Mouse (Mus musculus) embryonic fibroblast, embryonic 13.5 days (primary cell): Measurements from ENCODE around the gene Kcnh6. TPM values are rescaled to one million over a fixed set of nuclear protein-coding genes. Genes with fewer than 3 reads are reported as not detected.

Experiments used
- H3K27ac ChIP-seq: 2 replicates; pipeline ENCODE4 v1.5.1; 2012; ENCODE audit warnings: low read length, control low read depth, inconsistent platforms; ENCODE audit not compliant: insufficient read depth
- H3K4me1 ChIP-seq: 2 replicates; pipeline ENCODE4 v1.6.1; 2011; ENCODE audit warnings: low read length; ENCODE audit not compliant: control insufficient read depth, insufficient read depth
- H3K4me3 ChIP-seq: 2 replicates; pipeline ENCODE4 v1.5.1; 2011; ENCODE audit warnings: mild to moderate bottlenecking, control low read depth, low read length; ENCODE audit not compliant: insufficient read depth
- CTCF ChIP-seq: IDR thresholded peaks from 2 replicates; pipeline ENCODE4 v1.5.1; 2011; ENCODE audit warnings: mild to moderate bottlenecking, control low read depth, low read length, moderate library complexity, borderline replicate concordance; ENCODE audit not compliant: insufficient read depth
- POLR2A ChIP-seq: IDR thresholded peaks from 2 replicates; pipeline ENCODE4 v1.6.1; 2011; ENCODE audit warnings: low read depth, mild to moderate bottlenecking, control low read depth, low read length, moderate library complexity
- polyA plus RNA-seq: library from polyadenylated mRNA; stranded (reverse); fragments of >200 nt; gene quantifications from 2 replicates; pipeline ENCODE4 v1.2.4, GENCODE M21; 2011; ENCODE audit warnings: low read depth; ENCODE audit not compliant: missing spikeins, insufficient read length

Gene Kcnh6
- polyA plus RNA-seq, 1 experiment = not detected

- H3K4me1 ChIP-seq = no peaks in the 10 kb centered on the region
- TF ChIP-seq CTCF (no peak), POLR2A (no peak)
- no peak overlapping the region for H3K27ac ChIP-seq
- no peak overlapping the region for H3K4me3 ChIP-seq
These were observed 32.3 kb upstream of the Kcnh6 start for GRCm38 (mm10) chr11:105975636-105976035.

GRCm38 (mm10) chr11:105978232-105978631 lies 29.7 kb upstream of the Kcnh6 start:
- Histone ChIP-seq H3K27ac (no peak overlapping the region), H3K4me3 (no peak overlapping the region), H3K4me1 (no peaks in the 10 kb centered on the region)
- TF ChIP-seq CTCF (no peak), POLR2A (no peak)

GRCm38 (mm10) chr11:105978634-105979033 lies 29.3 kb upstream of the Kcnh6 start:
- H3K4me1 ChIP-seq = no peaks in the 10 kb centered on the region
- TF ChIP-seq POLR2A (no peak), CTCF (no peak)
- no peak overlapping the region for H3K4me3 ChIP-seq
- H3K27ac ChIP-seq = no peak overlapping the region

GRCm38 (mm10) chr11:105984452-105984851 lies 23.5 kb upstream of the Kcnh6 start:
- no peaks in the 10 kb centered on the region for H3K4me1 ChIP-seq
- no peak overlapping the region for H3K4me3 ChIP-seq
- TF ChIP-seq CTCF = no peak
- no peak for TF ChIP-seq POLR2A
- H3K27ac ChIP-seq = no peak overlapping the region

- Histone ChIP-seq H3K27ac (no peak overlapping the region), H3K4me1 (no peaks in the 10 kb centered on the region), H3K4me3 (no peak overlapping the region)
- TF ChIP-seq POLR2A = no peak
- no peak for TF ChIP-seq CTCF
These were observed 20.5 kb upstream of the Kcnh6 start for GRCm38 (mm10) chr11:105987446-105987845.

- Histone ChIP-seq H3K4me1 (no peaks in the 10 kb centered on the region), H3K4me3 (no peak overlapping the region), H3K27ac (no peak overlapping the region)
- TF ChIP-seq CTCF (no peak), POLR2A (no peak)
These were observed 18.5 kb upstream of the Kcnh6 start for GRCm38 (mm10) chr11:105989446-105989845.

- no peak overlapping the region for H3K4me3 ChIP-seq
- H3K4me1 ChIP-seq = no peaks in the 10 kb centered on the region
- no peak for TF ChIP-seq CTCF
- no peak for TF ChIP-seq POLR2A
- no peak overlapping the region for H3K27ac ChIP-seq
These were observed 17.7 kb upstream of the Kcnh6 start for GRCm38 (mm10) chr11:105990231-105990630.

GRCm38 (mm10) chr11:105994375-105994774 lies 13.5 kb upstream of the Kcnh6 start, which contains the start of gene Ace3:
Gene Ace3 (plus strand): TSS chr11:105994675.
- no peak within 1 kb of the TSS for H3K4me3 ChIP-seq
- H3K27ac ChIP-seq = no peak within 1 kb of the TSS
- no peaks in the 10 kb centered on the region for H3K4me1 ChIP-seq
- no peak for TF ChIP-seq POLR2A

- Histone ChIP-seq H3K27ac (no peak overlapping the region), H3K4me3 (no peak overlapping the region), H3K4me1 (no peaks in the 10 kb centered on the region)
- TF ChIP-seq CTCF (no peak), POLR2A (no peak)
These were observed 7.9 kb upstream of the Kcnh6 start for GRCm38 (mm10) chr11:106000062-106000461.

GRCm38 (mm10) chr11:106001718-106002117 lies 6.2 kb upstream of the Kcnh6 start:
- no peak overlapping the region for H3K27ac ChIP-seq
- H3K4me3 ChIP-seq = no peak overlapping the region
- no peaks in the 10 kb centered on the region for H3K4me1 ChIP-seq
- TF ChIP-seq POLR2A (no peak), CTCF (no peak)

GRCm38 (mm10) chr11:106004576-106004975 lies 3.3 kb upstream of the Kcnh6 start:
- Histone ChIP-seq H3K27ac (no peak overlapping the region), H3K4me3 (no peak overlapping the region), H3K4me1 (no peaks in the 10 kb centered on the region)
- TF ChIP-seq CTCF = no peak
- no peak for TF ChIP-seq POLR2A
